Mouse (Mus musculus) intestine, embryonic 15.5 days (tissue): ENCODE measurements around the gene Ccm2l. TPM values are rescaled to one million over a fixed set of nuclear protein-coding genes. Genes with fewer than 3 reads are reported as not detected.
A peak's percentile ranks its signal among the peaks of the same experiment; 100 is the strongest.

Experiments used
- ATAC-seq: fragments of 200-750 bp; cut with Nextera tagmentation; 2 replicates; pipeline ENCODE4 v1.8.0; 2017; ENCODE audit warnings: moderate TSS enrichment, moderate library complexity
- H3K27ac ChIP-seq: fragments of 300-500 bp; sonication (generic); 2 replicates; pipeline ENCODE4 v1.5.1; 2015; ENCODE audit warnings: mild to moderate bottlenecking, inconsistent platforms
- H3K27me3 ChIP-seq: fragments of 300-500 bp; sonication (generic); replicated peaks from 2 replicates; pipeline ENCODE4 v1.6.1; 2015; ENCODE audit warnings: inconsistent platforms
- H3K36me3 ChIP-seq: fragments of 300-500 bp; sonication (generic); 2 replicates; pipeline ENCODE4 v1.6.1; 2015; ENCODE audit warnings: inconsistent platforms
- H3K4me1 ChIP-seq: fragments of 300-500 bp; sonication (generic); replicated peaks from 2 replicates; pipeline ENCODE4 v1.6.1; 2015; ENCODE audit warnings: inconsistent platforms
- H3K4me2 ChIP-seq: fragments of 300-500 bp; sonication (generic); replicated peaks from 2 replicates; pipeline ENCODE4 v1.6.1; 2015; ENCODE audit warnings: mild to moderate bottlenecking, inconsistent platforms
- H3K4me3 ChIP-seq: fragments of 300-500 bp; sonication (generic); replicated peaks from 2 replicates; pipeline ENCODE4 v1.5.1; 2015; ENCODE audit warnings: inconsistent platforms
- H3K9ac ChIP-seq: fragments of 300-500 bp; sonication (generic); 2 replicates; pipeline ENCODE4 v1.6.1; 2015; ENCODE audit warnings: inconsistent platforms
- H3K9me3 ChIP-seq: fragments of 300-500 bp; sonication (generic); 2 replicates; pipeline ENCODE4 v1.6.1; 2016; ENCODE audit warnings: inconsistent platforms
- WGBS: fragments of 180-500 bp; shearing (Covaris S2); methylation state at CpG from one replicate; pipeline ENCODE4 v1.1.7; 2015; 5-methylcytosine and 5-hydroxymethylcytosine counted together
- polyA plus RNA-seq: library from polyadenylated mRNA; unstranded; fragments of >200 nt; fragmentation: Nextera tagmentation; extraction: Ambion mirVana; gene quantifications from 2 replicates; pipeline ENCODE4 v1.2.1, GENCODE M21; 2015

Ccm2l gene
- polyA plus RNA-seq, 1 experiment from 2014 or later: 2.0 TPM

GRCm38 (mm10) chr2:153081866-153082265 is 16.1 kb downstream of the Ccm2l start:
- no peak overlapping the region for H3K4me2 ChIP-seq
- no peaks in the 10 kb centered on the region for H3K27me3 ChIP-seq
- ATAC-seq: no peak
- WGBS: 76% methylated on average over 6 of the region's 6 CpGs
- no peaks in the 10 kb centered on the region for H3K4me1 ChIP-seq
- H3K4me3 ChIP-seq: no peak overlapping the region
- no peak overlapping the region for H3K9ac ChIP-seq
- H3K9me3 ChIP-seq: no peaks in the 10 kb centered on the region
- no peak overlapping the region for H3K27ac ChIP-seq
- H3K36me3 ChIP-seq: no peaks in the 10 kb centered on the region

GRCm38 (mm10) chr2:153083275-153083674 is 17.5 kb downstream of the Ccm2l start:
- no peak overlapping the region for H3K27ac ChIP-seq
- H3K9ac ChIP-seq: no peak overlapping the region
- H3K36me3 ChIP-seq: no peaks in the 10 kb centered on the region
- no peaks in the 10 kb centered on the region for H3K4me1 ChIP-seq
- ATAC-seq: no peak
- H3K4me3 ChIP-seq: no peak overlapping the region
- no peak overlapping the region for H3K4me2 ChIP-seq
- H3K27me3 ChIP-seq: no peaks in the 10 kb centered on the region
- no peaks in the 10 kb centered on the region for H3K9me3 ChIP-seq
- 76% methylated on average over 8 of the region's 8 CpGs for WGBS

GRCm38 (mm10) chr2:153083824-153084223 is 18.1 kb downstream of the Ccm2l start:
- H3K36me3 ChIP-seq: no peaks in the 10 kb centered on the region
- H3K4me2 ChIP-seq: no peak overlapping the region
- no peaks in the 10 kb centered on the region for H3K27me3 ChIP-seq
- no peaks in the 10 kb centered on the region for H3K9me3 ChIP-seq
- no peaks in the 10 kb centered on the region for H3K4me1 ChIP-seq
- ATAC-seq: no peak
- H3K27ac ChIP-seq: no peak overlapping the region
- no peak overlapping the region for H3K9ac ChIP-seq
- no peak overlapping the region for H3K4me3 ChIP-seq
- 80% methylated on average over 4 of the region's 4 CpGs for WGBS

GRCm38 (mm10) chr2:153084261-153084976 is 18.7 kb downstream of the Ccm2l start:
- no peaks in the 10 kb centered on the region for H3K27me3 ChIP-seq
- H3K9me3 ChIP-seq: no peaks in the 10 kb centered on the region
- no peak overlapping the region for H3K4me2 ChIP-seq
- H3K4me1 ChIP-seq: no peaks in the 10 kb centered on the region
- no peak overlapping the region for H3K27ac ChIP-seq
- 64% methylated on average over 7 of the region's 7 CpGs for WGBS
- ATAC-seq: no peak
- no peak overlapping the region for H3K4me3 ChIP-seq
- H3K9ac ChIP-seq: no peak overlapping the region
- no peaks in the 10 kb centered on the region for H3K36me3 ChIP-seq

- Histone ChIP-seq H3K9me3 (no peaks in the 10 kb centered on the region), H3K4me1 (no peaks in the 10 kb centered on the region), H3K4me3 (no peak overlapping the region), H3K36me3 (no peaks in the 10 kb centered on the region), H3K4me2 (no peak overlapping the region), H3K27me3 (no peaks in the 10 kb centered on the region), H3K9ac (no peak overlapping the region), H3K27ac (no peak overlapping the region)
- ATAC-seq: no peak
- 76% methylated on average over 6 of the region's 6 CpGs for WGBS
Measured at GRCm38 (mm10) chr2:153085556-153085955, 19.8 kb downstream of the Ccm2l start.

GRCm38 (mm10) chr2:153086166-153086565 is 20.4 kb downstream of the Ccm2l start:
- WGBS: 90% methylated on average over 4 of the region's 4 CpGs

GRCm38 (mm10) chr2:153087091-153087490 is 21.3 kb downstream of the Ccm2l start:
- no peak overlapping the region for H3K4me3 ChIP-seq
- no peak overlapping the region for H3K9ac ChIP-seq
- no peaks in the 10 kb centered on the region for H3K9me3 ChIP-seq
- 87% methylated on average over 10 of the region's 10 CpGs for WGBS
- H3K27me3 ChIP-seq: no peaks in the 10 kb centered on the region
- ATAC-seq: no peak
- H3K4me1 ChIP-seq: no peaks in the 10 kb centered on the region
- H3K4me2 ChIP-seq: no peak overlapping the region
- H3K27ac ChIP-seq: no peak overlapping the region
- H3K36me3 ChIP-seq: no peaks in the 10 kb centered on the region

More at GRCm38 (mm10) chr2:153086166-153086565, 20.4 kb downstream of the Ccm2l start:
- ATAC-seq: no peak
- H3K9me3 ChIP-seq: no peaks in the 10 kb centered on the region
- H3K4me3 ChIP-seq: no peak overlapping the region
- H3K9ac ChIP-seq: no peak overlapping the region
- H3K27ac ChIP-seq: no peak overlapping the region
- no peaks in the 10 kb centered on the region for H3K36me3 ChIP-seq
- no peaks in the 10 kb centered on the region for H3K27me3 ChIP-seq
- H3K4me2 ChIP-seq: no peak overlapping the region
- H3K4me1 ChIP-seq: no peaks in the 10 kb centered on the region

GRCm38 (mm10) chr2:153089316-153089715 is 23.6 kb downstream of the Ccm2l start:
- H3K9ac ChIP-seq: no peak overlapping the region
- WGBS: 60% methylated on average over 2 of the region's 2 CpGs

GRCm38 (mm10) chr2:153090551-153091165 is 24.9 kb downstream of the Ccm2l start:
- WGBS: 35% methylated on average over 10 of the region's 10 CpGs
- Histone ChIP-seq H3K9me3 (no peaks in the 10 kb centered on the region), H3K4me1 (no peaks in the 10 kb centered on the region), H3K27me3 (no peaks in the 10 kb centered on the region), H3K36me3 (no peaks in the 10 kb centered on the region), H3K4me3 (no peak overlapping the region), H3K4me2 (no peak overlapping the region), H3K9ac (no peak overlapping the region), H3K27ac (no peak overlapping the region)
- no peak for ATAC-seq

More at GRCm38 (mm10) chr2:153089316-153089715, 23.6 kb downstream of the Ccm2l start:
- Histone ChIP-seq H3K27ac (no peak overlapping the region), H3K9me3 (no peaks in the 10 kb centered on the region), H3K4me1 (no peaks in the 10 kb centered on the region), H3K4me3 (no peak overlapping the region), H3K4me2 (no peak overlapping the region), H3K27me3 (no peaks in the 10 kb centered on the region), H3K36me3 (no peaks in the 10 kb centered on the region)
- ATAC-seq: no peak

- 33% methylated on average over 23 of the region's 23 CpGs for WGBS
- no peak for ATAC-seq
- no peak overlapping the region for H3K9ac ChIP-seq
- H3K27ac ChIP-seq: no peak overlapping the region
- no peaks in the 10 kb centered on the region for H3K9me3 ChIP-seq
- H3K27me3 ChIP-seq: peaks cover 41% of the 10 kb centered on the region
- H3K4me1 ChIP-seq: peaks cover 9% of the 10 kb centered on the region; the same call in 1 of the 2 replicates
- H3K4me3 ChIP-seq: peak overlapping the region; percentile 21; the same call in 1 of the 2 replicates
- H3K4me2 ChIP-seq: peak overlapping the region; percentile 89
- no peaks in the 10 kb centered on the region for H3K36me3 ChIP-seq
Measured at GRCm38 (mm10) chr2:153107046-153107766, 41.5 kb downstream of the Ccm2l start.

GRCm38 (mm10) chr2:153107802-153108201 is 42.0 kb downstream of the Ccm2l start:
- Histone ChIP-seq H3K9me3 (no peaks in the 10 kb centered on the region), H3K9ac (no peak overlapping the region), H3K4me1 (peaks cover 9% of the 10 kb centered on the region; the same call in 1 of the 2 replicates), H3K4me3 (peak overlapping the region; percentile 42), H3K4me2 (peak overlapping the region; percentile 89), H3K36me3 (no peaks in the 10 kb centered on the region), H3K27ac (no peak overlapping the region), H3K27me3 (peaks cover 41% of the 10 kb centered on the region)
- ATAC-seq: no peak
- 3% methylated on average over 15 of the region's 15 CpGs for WGBS
